Mouse (Mus musculus) testis, adult 2 months (tissue): ENCODE measurements around the gene Wfdc3.

Experiments used
- CTCF ChIP-seq: fragments of 200-500 bp; IDR thresholded peaks from 2 replicates; pipeline ENCODE4 v1.5.1; 2012; ENCODE audit warnings: low read depth, mild to moderate bottlenecking, inconsistent platforms, low read length, moderate library complexity; ENCODE audit not compliant: control insufficient read depth, insufficient read depth, insufficient replicate concordance
- POLR2A ChIP-seq: fragments of 200-500 bp; IDR thresholded peaks from 2 replicates; pipeline ENCODE4 v1.6.1; 2012; ENCODE audit warnings: low read depth, mild to moderate bottlenecking, inconsistent platforms, low read length, moderate library complexity; ENCODE audit not compliant: control insufficient read depth

DNA sequence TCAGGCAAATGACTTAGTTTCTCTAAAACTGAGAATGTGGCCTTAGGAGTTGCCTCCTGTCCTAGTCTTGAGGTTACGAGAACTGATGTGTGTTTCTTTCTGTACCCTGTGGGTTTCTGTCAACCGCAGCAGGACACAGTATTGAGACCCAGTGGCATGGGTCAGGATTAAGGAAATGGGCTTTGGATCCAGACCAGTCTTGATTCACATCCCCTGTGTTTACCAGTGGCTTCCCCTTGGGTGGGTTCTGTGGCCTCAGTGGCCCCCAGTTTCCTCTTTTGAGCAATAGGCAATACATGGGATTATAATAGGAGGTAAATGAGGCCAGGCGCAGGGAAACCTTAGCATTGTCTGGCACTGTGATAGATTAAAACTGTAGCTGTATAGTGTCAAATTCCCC, 41.3 kb upstream of the Wfdc3 start:
- no peak for TF ChIP-seq CTCF
- TF ChIP-seq POLR2A: no peak
